Mouse (Mus musculus) kidney, embryonic 15.5 days (tissue): ENCODE results near the gene Hdac10. TPM values are rescaled to one million over a fixed set of nuclear protein-coding genes. Genes with fewer than 3 reads are reported as not detected.
A peak's percentile ranks its signal among the peaks of the same experiment; 100 is the strongest.

Source experiments
- ATAC-seq: fragments of 200-750 bp; cut with Nextera tagmentation; replicated peaks from 2 replicates; pipeline ENCODE4 v1.8.0; 2017; ENCODE audit warnings: moderate TSS enrichment; ENCODE audit not compliant: low FRiP score
- H3K27ac ChIP-seq: fragments of 300-500 bp; sonication (generic); 2 replicates; pipeline ENCODE4 v1.5.1; 2015; ENCODE audit warnings: mild to moderate bottlenecking, inconsistent platforms
- H3K27me3 ChIP-seq: fragments of 300-500 bp; sonication (generic); 2 replicates; pipeline ENCODE4 v1.6.1; 2015; ENCODE audit warnings: inconsistent platforms
- H3K36me3 ChIP-seq: fragments of 300-500 bp; sonication (generic); 2 replicates; pipeline ENCODE4 v1.6.1; 2015; ENCODE audit warnings: inconsistent platforms
- H3K4me1 ChIP-seq: fragments of 300-500 bp; sonication (generic); 2 replicates; pipeline ENCODE4 v1.6.1; 2015; ENCODE audit warnings: inconsistent platforms
- H3K4me2 ChIP-seq: fragments of 300-500 bp; sonication (generic); 2 replicates; pipeline ENCODE4 v1.6.1; 2015; ENCODE audit warnings: moderate library complexity, mild to moderate bottlenecking, inconsistent platforms
- H3K4me3 ChIP-seq: fragments of 300-500 bp; sonication (generic); replicated peaks from 2 replicates; pipeline ENCODE4 v1.5.1; 2015; ENCODE audit warnings: mild to moderate bottlenecking, inconsistent platforms
- H3K9ac ChIP-seq: fragments of 300-500 bp; sonication (generic); 2 replicates; pipeline ENCODE4 v1.6.1; 2015; ENCODE audit warnings: mild to moderate bottlenecking, inconsistent platforms
- H3K9me3 ChIP-seq: fragments of 300-500 bp; sonication (generic); replicated peaks from 2 replicates; pipeline ENCODE4 v1.6.1; 2016; ENCODE audit warnings: inconsistent platforms
- WGBS: fragments of 180-500 bp; shearing (Covaris S2); methylation state at CpG from one replicate; pipeline ENCODE4 v1.1.7; 2015; ENCODE audit warnings: mixed read lengths; 5-methylcytosine and 5-hydroxymethylcytosine counted together
- polyA plus RNA-seq: library from polyadenylated mRNA; unstranded; fragments of >200 nt; fragmentation: Nextera tagmentation; extraction: Ambion mirVana; gene quantifications from 2 replicates; pipeline ENCODE4 v1.2.1, GENCODE M21; 2015

Hdac10 gene
- polyA plus RNA-seq, result 17.8 and 19.3 TPM in 2 replicates

DNA sequence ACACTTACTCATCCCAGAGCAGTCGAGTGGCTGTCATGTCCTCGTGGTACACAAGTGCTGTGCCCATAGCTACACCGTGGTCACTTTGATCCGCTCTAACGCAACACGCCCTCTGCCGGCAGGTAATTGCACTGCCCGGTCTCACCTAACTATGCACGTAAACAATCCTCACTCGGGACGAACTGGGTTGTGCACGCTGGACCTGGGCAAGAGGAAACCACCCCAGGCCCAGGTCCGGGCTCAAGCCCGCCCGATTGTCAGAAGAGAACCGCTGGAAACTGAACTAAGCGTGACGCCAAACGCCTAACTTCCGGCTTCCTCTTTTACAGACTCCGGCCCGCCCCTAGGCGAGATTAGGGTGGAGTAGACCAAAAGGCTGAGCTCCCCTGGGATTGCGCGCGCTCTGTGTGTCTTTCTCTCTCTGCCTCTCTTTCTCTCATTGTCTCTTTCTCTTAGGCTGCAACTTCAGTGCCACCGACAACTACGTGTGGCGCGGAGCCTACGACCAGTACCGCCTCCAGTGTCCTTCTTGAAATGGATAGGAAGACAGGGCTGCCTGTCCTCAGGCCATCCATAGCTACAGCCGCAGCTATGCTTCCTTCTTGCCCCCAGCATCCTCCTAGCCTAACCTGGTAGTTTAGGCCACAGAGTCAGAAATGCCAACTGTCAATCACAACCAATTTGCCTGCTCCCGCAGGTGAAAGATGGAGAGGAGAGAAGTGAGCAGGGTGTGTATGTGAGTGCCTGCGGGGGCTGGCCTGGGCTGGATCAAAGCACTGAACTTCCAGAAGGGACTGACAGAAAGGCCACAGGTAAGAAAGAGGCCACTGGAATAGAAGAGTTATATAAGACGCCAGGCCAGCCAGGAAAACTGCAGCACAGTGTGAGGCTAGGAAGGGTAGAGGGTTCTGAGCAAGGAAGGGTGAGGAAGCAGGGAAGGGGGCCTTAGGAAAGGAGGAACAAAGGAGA, at the start of gene Hdac10:
Hdac10 (minus strand) TSS at position 319 of the 969 bp plus-strand sequence.
- Histone ChIP-seq H3K4me1 (peaks cover 22% of the 10 kb centered on the region), H3K9me3 (no peaks in the 10 kb centered on the region), H3K27ac (peak within 1 kb of the TSS; percentile 86), H3K4me3 (peak within 1 kb of the TSS; percentile 66), H3K4me2 (peak within 1 kb of the TSS; percentile 84), H3K36me3 (peaks cover 7% of the 10 kb centered on the region), H3K27me3 (no peaks in the 10 kb centered on the region), H3K9ac (peak within 1 kb of the TSS; percentile 63)
- WGBS, result 3% methylated on average over 36 of the region's 36 CpGs
- peak; percentile 84 for ATAC-seq

DNA sequence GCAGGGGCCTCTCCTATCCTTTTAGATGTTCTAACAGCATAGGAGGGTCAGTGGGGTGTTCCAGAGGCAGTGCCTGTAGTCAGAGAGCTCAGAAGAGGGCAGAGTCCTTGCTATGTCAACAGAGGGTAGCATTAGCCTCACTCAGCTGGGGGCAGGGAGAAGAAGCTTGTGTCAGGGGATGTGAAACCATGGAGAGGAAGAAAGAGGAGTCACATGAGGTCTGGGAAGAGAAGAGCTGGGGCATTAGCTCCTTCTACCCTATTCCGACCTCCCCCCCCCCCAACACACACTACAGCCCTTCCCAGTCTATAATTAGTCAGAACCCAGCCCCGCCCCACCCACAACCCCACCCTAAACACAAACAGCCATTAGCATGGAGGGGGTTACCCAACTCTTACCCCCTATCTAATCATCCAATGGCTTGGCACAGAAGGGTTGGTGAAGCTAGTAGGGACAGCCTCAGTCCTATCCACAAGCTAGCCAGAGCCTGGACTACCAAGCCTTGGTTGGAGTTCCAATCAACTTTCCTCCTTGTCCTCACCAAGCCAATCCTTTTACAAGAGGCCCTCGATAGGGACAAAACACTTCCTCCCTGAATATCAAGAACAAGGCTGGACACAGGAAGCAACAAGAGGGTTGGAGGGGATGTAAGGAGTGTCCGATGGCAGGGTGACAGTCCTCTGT, 49.2 kb upstream of the Hdac10 start:
- H3K27ac ChIP-seq, result peak overlapping the region; percentile 96
- H3K4me2 ChIP-seq, result peak overlapping the region; percentile 85
- WGBS, result 70% methylated on average over 4 of the region's 4 CpGs
- no peak for ATAC-seq
- no peak overlapping the region for H3K9ac ChIP-seq
- no peaks in the 10 kb centered on the region for H3K36me3 ChIP-seq
- peak overlapping the region; percentile 91; the same call in 1 of the 2 replicates for H3K4me3 ChIP-seq
- no peaks in the 10 kb centered on the region for H3K9me3 ChIP-seq
- H3K4me1 ChIP-seq, result peaks cover 89% of the 10 kb centered on the region
- H3K27me3 ChIP-seq, result no peaks in the 10 kb centered on the region

DNA sequence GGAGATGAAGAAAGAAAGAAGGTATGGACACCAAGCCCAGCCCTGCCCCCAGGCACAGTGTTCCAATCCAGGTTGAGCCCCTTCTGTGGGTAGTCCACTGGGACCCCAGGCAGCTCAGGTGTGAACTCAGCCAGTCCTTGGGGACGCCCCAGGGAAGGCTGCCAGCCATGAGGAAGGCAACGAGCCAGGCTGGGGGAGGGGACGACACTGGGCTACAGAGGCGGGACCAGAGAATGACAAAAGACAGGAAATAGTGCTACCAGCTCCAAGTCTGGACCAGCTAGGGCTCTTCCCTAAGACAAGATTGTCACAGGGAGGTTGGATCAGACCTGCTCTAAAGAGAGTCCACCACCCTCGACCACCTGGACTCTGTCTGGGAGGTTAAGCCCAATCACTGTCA, 48.6 kb upstream of the Hdac10 start:
- H3K4me3 ChIP-seq, result peak overlapping the region; percentile 13; the same call in 1 of the 2 replicates
- H3K4me2 ChIP-seq, result peak overlapping the region; percentile 85
- peaks cover 89% of the 10 kb centered on the region for H3K4me1 ChIP-seq
- no peaks in the 10 kb centered on the region for H3K27me3 ChIP-seq
- no peaks in the 10 kb centered on the region for H3K36me3 ChIP-seq
- WGBS, result 14% methylated on average over 5 of the region's 5 CpGs
- H3K27ac ChIP-seq, result peak overlapping the region; percentile 96
- no peak for ATAC-seq
- no peak overlapping the region for H3K9ac ChIP-seq
- no peaks in the 10 kb centered on the region for H3K9me3 ChIP-seq

DNA sequence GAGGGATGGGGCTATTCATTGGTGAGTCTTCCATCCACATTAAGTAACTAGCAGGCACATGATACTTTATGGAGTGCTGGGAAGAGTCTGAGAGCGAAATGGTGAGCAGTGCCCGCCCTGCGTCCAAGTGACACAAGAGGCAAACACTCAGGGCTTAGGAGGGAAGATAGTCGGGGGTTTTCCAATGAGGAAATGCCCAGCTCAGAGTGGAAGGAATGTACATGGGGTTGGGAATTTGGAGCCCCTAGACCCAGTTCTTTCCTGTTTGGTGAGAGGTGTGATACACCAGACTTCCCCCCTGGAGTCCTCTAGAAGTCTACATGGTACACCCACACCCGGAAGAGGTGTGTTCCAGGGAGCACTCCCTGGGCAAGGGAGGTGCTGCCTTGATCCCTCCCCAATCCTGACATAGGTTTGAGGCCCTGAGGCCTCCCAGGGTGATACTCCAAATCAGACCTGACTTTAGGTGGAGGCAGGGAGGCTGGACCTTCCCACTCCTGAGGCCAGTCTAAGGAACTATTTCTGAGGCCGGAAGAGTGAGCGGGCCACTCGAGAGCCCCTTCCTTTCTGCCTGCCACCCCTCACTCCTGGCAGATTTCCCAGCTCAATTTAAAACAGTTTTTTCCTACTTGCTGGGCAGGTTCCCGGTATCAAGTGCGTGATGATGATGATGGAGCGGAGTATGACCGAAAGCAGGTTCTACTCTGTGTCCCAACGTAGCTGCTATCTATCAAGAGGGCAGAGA, 47.1 kb upstream of the Hdac10 start:
- 73% methylated on average over 13 of the region's 13 CpGs for WGBS
- Histone ChIP-seq H3K4me2 (no peak overlapping the region), H3K27ac (no peak overlapping the region)

GRCm38 (mm10) chr15:89174889-89175339, 46.4 kb upstream of the Hdac10 start:
- Histone ChIP-seq H3K27ac (no peak overlapping the region), H3K4me2 (no peak overlapping the region), H3K9ac (no peak overlapping the region), H3K9me3 (no peaks in the 10 kb centered on the region), H3K36me3 (no peaks in the 10 kb centered on the region), H3K4me1 (peaks cover 97% of the 10 kb centered on the region), H3K4me3 (no peak overlapping the region), H3K27me3 (no peaks in the 10 kb centered on the region)
- ATAC-seq, result no peak
- 44% methylated on average over 11 of the region's 11 CpGs for WGBS

More for the DNA sequence above, 47.1 kb upstream of the Hdac10 start:
- H3K4me3 ChIP-seq, result no peak overlapping the region
- no peaks in the 10 kb centered on the region for H3K9me3 ChIP-seq
- no peaks in the 10 kb centered on the region for H3K36me3 ChIP-seq
- ATAC-seq, result no peak
- H3K4me1 ChIP-seq, result peaks cover 90% of the 10 kb centered on the region
- no peak overlapping the region for H3K9ac ChIP-seq
- no peaks in the 10 kb centered on the region for H3K27me3 ChIP-seq

DNA sequence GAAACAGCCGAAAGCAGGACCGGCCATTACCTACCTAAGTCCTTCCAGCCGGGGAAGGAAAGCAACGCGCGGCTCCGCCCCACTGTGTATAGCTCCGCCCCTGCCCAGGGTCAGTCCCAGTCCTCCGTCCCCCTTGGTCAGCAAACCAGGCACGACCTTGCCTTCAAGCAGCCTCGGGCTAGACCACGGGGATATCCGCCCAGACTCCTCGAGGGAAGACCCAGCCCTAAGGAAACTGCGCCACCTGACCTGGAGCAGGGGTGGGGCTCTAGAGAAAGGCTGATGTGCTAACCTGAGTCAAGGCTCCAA, 45.4 kb upstream of the Hdac10 start:
- no peaks in the 10 kb centered on the region for H3K9me3 ChIP-seq
- peak overlapping the region; percentile 99 for H3K4me2 ChIP-seq
- H3K4me3 ChIP-seq, result peak overlapping the region; percentile 57
- H3K9ac ChIP-seq, result peak overlapping the region; percentile 62
- no peaks in the 10 kb centered on the region for H3K36me3 ChIP-seq
- no peaks in the 10 kb centered on the region for H3K27me3 ChIP-seq
- peak overlapping the region; percentile 66 for H3K27ac ChIP-seq
- peak; percentile 63 for ATAC-seq
- peaks cover 98% of the 10 kb centered on the region for H3K4me1 ChIP-seq
- WGBS, result under 1% methylated on average over 15 of the region's 15 CpGs

- Histone ChIP-seq H3K4me1 (peaks cover 98% of the 10 kb centered on the region), H3K9ac (peak overlapping the region; percentile 62), H3K4me3 (peak overlapping the region; percentile 57), H3K36me3 (peaks cover 2% of the 10 kb centered on the region), H3K27ac (peak overlapping the region; percentile 66), H3K9me3 (no peaks in the 10 kb centered on the region), H3K4me2 (peak overlapping the region; percentile 99), H3K27me3 (no peaks in the 10 kb centered on the region)
- under 1% methylated on average over 65 of the region's 65 CpGs for WGBS
- ATAC-seq, result peak; percentile 19; the same call in 1 of the 2 replicates
These were observed 44.8 kb upstream of the Hdac10 start for GRCm38 (mm10) chr15:89173024-89173905.

- H3K4me2 ChIP-seq, result peak overlapping the region; percentile 99
- peaks cover 93% of the 10 kb centered on the region for H3K4me1 ChIP-seq
- H3K36me3 ChIP-seq, result peaks cover 11% of the 10 kb centered on the region
- no peak for ATAC-seq
- H3K4me3 ChIP-seq, result peak overlapping the region; percentile 57
- H3K9me3 ChIP-seq, result no peaks in the 10 kb centered on the region
- 53% methylated on average over 17 of the region's 17 CpGs for WGBS
- H3K27ac ChIP-seq, result peak overlapping the region; percentile 66
- no peaks in the 10 kb centered on the region for H3K27me3 ChIP-seq
- H3K9ac ChIP-seq, result peak overlapping the region; percentile 62
These were observed 43.9 kb upstream of the Hdac10 start for GRCm38 (mm10) chr15:89172276-89172935.

DNA sequence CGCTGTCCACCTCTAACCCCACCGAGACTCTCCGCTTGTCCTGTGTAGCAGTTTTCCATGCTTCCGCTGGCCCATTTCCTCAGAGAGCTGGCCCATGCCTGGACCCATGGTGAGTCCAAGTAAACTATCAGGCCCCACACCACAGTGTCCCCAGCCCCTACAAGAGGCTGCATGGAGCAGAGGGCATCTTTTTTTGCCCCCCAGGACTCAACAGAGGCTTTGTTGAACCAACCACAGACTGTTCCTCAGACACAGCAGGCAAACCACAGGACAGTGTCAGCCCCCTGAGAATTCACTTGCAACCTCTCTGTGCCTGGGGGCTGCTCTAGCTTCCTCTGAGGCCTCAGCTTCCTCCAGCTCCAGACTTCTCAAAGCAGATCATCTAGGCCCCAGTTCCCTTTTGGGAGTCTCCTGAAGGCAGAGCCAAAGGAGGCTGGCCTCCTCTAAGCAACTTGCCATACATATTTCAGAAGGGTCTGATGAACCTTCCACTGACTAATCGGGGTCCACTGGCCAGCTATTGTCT, 43.1 kb upstream of the Hdac10 start:
- peaks cover 84% of the 10 kb centered on the region for H3K4me1 ChIP-seq
- WGBS, result 89% methylated on average over 5 of the region's 5 CpGs
- H3K27me3 ChIP-seq, result no peaks in the 10 kb centered on the region
- no peak overlapping the region for H3K4me2 ChIP-seq
- 0 out of 2 replicates have a peak overlapping the region, but pooled peaks have one; percentile 14 for H3K27ac ChIP-seq
- H3K9ac ChIP-seq, result no peak overlapping the region
- no peaks in the 10 kb centered on the region for H3K9me3 ChIP-seq
- no peak overlapping the region for H3K4me3 ChIP-seq
- ATAC-seq, result no peak
- peaks cover 19% of the 10 kb centered on the region for H3K36me3 ChIP-seq

- peak overlapping the region; percentile 33 for H3K4me2 ChIP-seq
- 45% methylated on average over 3 of the region's 3 CpGs for WGBS
- peaks cover 34% of the 10 kb centered on the region for H3K36me3 ChIP-seq
- H3K27ac ChIP-seq, result peak overlapping the region; percentile 92
- no peaks in the 10 kb centered on the region for H3K27me3 ChIP-seq
- peak overlapping the region; percentile 15; the same call in 1 of the 2 replicates for H3K4me3 ChIP-seq
- ATAC-seq, result no peak
- H3K9me3 ChIP-seq, result no peaks in the 10 kb centered on the region
- H3K9ac ChIP-seq, result 0 out of 2 replicates have a peak overlapping the region, but pooled peaks have one; percentile 19
- H3K4me1 ChIP-seq, result peaks cover 70% of the 10 kb centered on the region
These were observed 41.6 kb upstream of the Hdac10 start for GRCm38 (mm10) chr15:89170102-89170501.
